Mouse (Mus musculus) cerebellum, adult (tissue): ENCODE measurements at regions not wholly inside any gene's neighbourhood (a gene's known extent, or its start where the extent isn't known, plus 50 kb on each side); places are given as distances from the start of the nearest gene placed in this dataset.
A peak's percentile ranks its signal among the peaks of the same experiment; 100 is the strongest.

ENCODE experiments used
- ATAC-seq: cut with Nextera tagmentation; 2 replicates; pipeline ENCODE4 v1.9.2; 2017; ENCODE audit warnings: mild to moderate bottlenecking, moderate library complexity, mixed read lengths; ENCODE audit not compliant: insufficient number of reproducible peaks, low FRiP score, low TSS enrichment

- ATAC-seq: no peak
Observed at GRCm38 (mm10) chr6:141001306-141001705, 247.8 kb upstream of the Pde3a start.

GRCm38 (mm10) chr6:141015055-141015681 lies 233.9 kb upstream of the Pde3a start:
- ATAC-seq: no peak

- ATAC-seq: no peak
Observed at GRCm38 (mm10) chr6:141023501-141023900, 225.6 kb upstream of the Pde3a start.

DNA sequence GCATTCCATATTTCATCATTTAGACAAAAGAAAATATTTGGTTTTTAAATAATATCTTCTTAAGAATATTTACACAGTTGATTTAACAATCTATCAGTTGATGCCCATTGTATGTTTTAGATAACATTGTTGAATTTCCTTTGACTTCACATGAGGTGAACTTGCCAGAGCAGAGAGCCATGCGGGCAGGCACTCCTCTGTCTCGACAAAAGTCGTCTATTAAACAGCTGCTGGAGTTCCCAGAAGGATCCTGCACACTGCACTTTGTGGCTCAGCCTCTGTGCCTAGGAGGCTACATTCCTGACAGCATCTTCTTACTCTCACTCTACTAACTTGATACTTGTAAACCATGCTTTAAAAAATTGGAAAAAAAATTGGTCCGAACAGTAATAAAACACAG lies 221.7 kb upstream of the Pde3a start:
- no peak for ATAC-seq

- ATAC-seq: no peak
Observed at GRCm38 (mm10) chr6:141027787-141028186, 221.3 kb upstream of the Pde3a start.

DNA sequence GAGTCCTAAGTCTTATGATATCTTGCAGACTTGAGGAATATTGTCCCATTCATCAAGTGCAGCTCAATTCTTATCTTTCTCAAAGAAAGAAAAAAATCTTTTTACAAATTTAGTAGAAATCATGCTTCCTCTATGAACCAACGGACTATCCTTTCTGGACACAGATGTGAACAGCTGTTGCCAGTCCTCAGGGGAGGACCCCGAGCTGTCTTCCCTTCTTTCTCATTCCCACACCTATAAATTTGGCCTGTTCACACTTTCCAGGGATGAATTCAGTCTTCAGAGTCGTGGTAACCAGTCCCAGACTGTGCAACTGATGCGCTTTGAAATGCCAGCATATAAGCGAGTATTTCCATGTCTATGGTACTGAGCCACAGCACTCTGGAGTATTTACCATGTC lies 214.2 kb upstream of the Pde3a start:
- no peak for ATAC-seq

DNA sequence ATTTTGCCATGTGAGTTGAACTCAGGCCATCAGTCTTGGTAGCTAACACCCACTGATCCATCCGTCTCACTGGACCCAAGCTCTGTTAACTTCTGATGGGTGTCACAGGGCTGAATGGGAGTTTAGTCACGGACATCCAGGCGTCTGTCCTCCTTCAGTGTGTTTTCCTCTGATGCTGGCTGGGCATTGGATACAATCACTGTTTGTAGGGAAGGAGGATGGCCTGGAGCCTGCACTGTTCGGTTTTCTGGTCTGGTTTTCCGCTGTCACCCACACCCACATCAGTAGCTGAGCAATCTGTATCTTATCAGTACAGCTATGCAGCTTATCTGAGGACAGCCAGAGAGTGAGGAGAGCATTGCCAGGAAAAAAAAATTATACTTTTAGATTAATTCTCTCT lies 207.7 kb upstream of the Pde3a start:
- no peak for ATAC-seq

DNA sequence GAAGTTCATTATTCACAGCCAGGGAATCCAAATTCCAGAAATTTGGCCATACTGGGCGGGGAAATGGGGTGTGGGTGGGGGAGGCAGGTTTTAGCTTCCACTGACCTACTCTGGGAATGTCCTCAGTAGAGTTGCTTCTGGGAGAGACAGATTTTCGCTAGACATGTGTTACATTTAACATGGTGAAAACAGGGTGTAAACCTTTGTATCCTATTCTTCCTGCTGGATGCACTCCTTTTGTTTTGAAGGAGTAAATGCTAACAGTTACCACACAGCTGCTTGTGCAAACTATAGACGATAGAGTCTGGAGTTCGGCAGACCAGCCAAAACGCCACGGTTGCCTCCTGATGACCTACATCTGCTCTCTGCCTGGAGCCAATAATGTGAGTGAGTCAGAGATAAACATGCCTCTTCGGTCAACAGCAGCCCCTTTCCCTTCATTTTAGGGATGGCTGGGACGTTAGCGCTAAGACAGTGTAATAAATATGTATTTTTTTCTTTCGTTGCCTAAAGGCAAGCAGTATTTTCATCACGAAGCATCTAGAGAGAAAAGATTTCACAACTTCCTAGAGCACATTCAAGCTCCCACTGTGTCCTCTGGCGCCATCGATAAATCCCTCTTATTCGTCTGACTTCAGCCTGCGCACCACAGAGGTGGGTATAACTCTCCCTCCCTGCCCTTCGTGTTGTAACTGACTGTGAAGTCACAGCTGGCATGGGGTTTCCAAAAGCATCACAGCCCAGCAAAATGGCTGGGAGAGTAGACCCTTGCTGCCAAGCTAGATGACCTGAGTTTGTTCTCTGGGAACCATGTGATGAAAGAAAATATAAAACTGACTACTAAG lies 207.1 kb upstream of the Pde3a start:
- ATAC-seq: no peak

DNA sequence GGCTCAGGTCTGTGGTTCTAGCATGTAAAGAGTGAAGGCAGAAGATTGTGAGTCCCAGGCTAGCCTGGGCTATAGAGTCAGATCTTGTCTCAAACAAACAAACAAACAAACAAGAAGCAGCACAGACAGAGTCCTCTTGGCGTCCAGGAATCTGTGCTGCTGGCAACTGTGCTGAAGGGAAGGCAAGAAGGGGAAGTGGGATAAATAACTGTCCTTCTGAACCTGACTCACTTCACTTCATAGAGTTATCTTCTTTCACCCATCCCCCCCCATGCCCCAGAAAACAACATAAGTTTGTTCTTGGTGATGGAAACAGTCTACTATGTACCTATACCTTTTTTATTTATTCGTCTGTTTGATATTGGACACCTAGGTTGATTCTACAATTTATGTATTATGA lies 200.8 kb upstream of the Pde3a start:
- no peak for ATAC-seq

DNA sequence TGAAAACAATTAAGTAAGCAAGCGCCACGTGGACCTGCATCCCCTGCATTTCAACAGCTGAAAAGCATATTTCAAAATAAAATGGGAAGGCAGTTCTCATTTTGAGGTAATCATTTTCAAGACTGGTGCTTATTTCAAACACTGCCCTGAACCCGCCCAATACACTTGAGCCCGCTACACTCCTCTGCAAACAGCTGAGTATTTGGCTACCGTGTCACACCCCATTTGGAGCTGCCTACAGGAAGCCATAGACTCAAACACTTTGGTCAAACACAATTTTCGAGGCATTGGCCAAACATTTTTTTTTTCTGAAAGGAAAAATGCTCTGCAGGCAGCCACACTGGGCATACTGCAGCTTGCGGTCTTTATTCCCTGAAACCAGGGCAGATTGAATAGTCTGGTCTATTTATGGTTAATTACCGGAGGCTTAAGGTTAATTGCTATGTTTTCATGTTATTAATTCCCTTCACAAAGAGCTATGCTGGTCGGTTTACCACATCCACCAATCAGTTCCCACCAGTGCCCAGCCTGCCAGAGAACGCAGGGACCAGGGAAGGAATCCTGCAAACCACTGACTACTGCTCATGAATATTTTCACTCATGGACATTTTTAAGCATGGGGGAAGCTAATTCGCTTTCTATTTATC lies 198.9 kb upstream of the Pde3a start:
- ATAC-seq: no peak

DNA sequence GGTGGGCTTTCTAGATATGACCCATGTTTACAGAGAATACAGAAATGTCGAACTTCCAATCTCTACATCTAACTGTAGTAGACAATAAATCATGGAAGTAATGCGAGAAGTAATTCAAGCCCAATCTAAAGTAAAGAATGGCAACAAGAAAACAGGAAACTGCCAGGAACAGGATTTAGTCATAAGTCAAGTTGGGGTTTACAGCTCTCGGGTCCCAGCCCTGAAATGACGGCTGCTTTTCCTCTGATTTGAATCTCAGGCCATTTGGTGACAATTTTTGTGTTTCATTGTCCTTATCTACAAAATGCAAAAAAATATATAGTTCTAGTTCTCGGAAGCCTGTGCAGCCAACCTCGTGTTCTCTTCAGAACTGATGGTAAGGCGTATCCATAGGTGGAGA lies 195.0 kb upstream of the Pde3a start:
- no peak for ATAC-seq

GRCm38 (mm10) chr6:141059250-141059916 lies 189.7 kb upstream of the Pde3a start:
- 0 out of 2 replicates have a peak, but pooled peaks have one; percentile 20 for ATAC-seq

GRCm38 (mm10) chr6:141065724-141066123 lies 183.3 kb upstream of the Pde3a start:
- ATAC-seq: no peak

- ATAC-seq: no peak
Observed at GRCm38 (mm10) chr6:141068861-141069467, 180.1 kb upstream of the Pde3a start.

- no peak for ATAC-seq
Observed at GRCm38 (mm10) chr6:141069896-141070295, 179.2 kb upstream of the Pde3a start.

- ATAC-seq: no peak
Observed at GRCm38 (mm10) chr6:141071507-141071906, 177.6 kb upstream of the Pde3a start.

- ATAC-seq: no peak
Observed at GRCm38 (mm10) chr6:141091076-141091780, 157.8 kb upstream of the Pde3a start.

DNA sequence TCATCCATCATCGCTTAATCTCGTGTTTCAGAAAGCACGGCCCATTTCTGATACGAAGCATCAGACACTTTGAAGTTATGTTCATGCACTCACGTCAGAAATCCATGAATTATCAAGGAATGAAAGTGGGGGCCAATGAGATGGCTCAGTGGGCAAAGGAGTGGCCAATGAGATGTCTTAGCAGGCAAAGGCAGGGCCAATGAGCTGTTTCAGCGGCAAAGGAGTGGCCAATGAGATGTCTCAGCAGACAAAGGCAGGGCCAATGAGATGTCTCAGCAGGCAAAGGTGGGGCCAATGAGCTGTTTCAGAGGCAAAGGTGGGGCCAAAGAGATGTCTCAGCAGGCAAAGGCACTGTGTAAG lies 157.3 kb upstream of the Pde3a start:
- no peak for ATAC-seq

- no peak for ATAC-seq
Observed at GRCm38 (mm10) chr6:141097338-141098122, 151.5 kb upstream of the Pde3a start.
